Mouse (Mus musculus) kidney, postnatal 4 days (tissue): ENCODE measurements around the gene Cpm.
"Not testable (repeated sequence)": the region's sequence is repeated elsewhere in the genome, so short reads cannot be mapped to it uniquely, and the experiment has no call there.

ENCODE experiments used
- DNase-seq, 2 experiments: peaks; one replicate each; pipeline ENCODE4 v3.0.0; 2021; ENCODE audit warnings: mixed read lengths in 2 of 2

The Cpm gene

GRCm38 (mm10) chr10:117691389-117691968 is 62.2 kb downstream of the Cpm start:
- DNase-seq: no peak

GRCm38 (mm10) chr10:117692173-117692572 is 62.9 kb downstream of the Cpm start:
- no peak for DNase-seq

GRCm38 (mm10) chr10:117692953-117693352 is 63.7 kb downstream of the Cpm start:
- no peak for DNase-seq

- DNase-seq: no peak
Observed at GRCm38 (mm10) chr10:117694255-117694953, 65.1 kb downstream of the Cpm start.

GRCm38 (mm10) chr10:117695027-117695426 is 65.7 kb downstream of the Cpm start:
- no peak for DNase-seq

GRCm38 (mm10) chr10:117695605-117696004 is 66.3 kb downstream of the Cpm start:
- no peak for DNase-seq

- no peak for DNase-seq
Observed at GRCm38 (mm10) chr10:117696021-117696826, 66.9 kb downstream of the Cpm start.

- DNase-seq: no peak
Observed at GRCm38 (mm10) chr10:117696827-117697560, 67.7 kb downstream of the Cpm start.

GRCm38 (mm10) chr10:117697561-117698115 is 68.3 kb downstream of the Cpm start:
- DNase-seq: no peak

GRCm38 (mm10) chr10:117698313-117699138 is 69.2 kb downstream of the Cpm start:
- no peak for DNase-seq

- no peak for DNase-seq
Observed at GRCm38 (mm10) chr10:117699914-117700313, 70.6 kb downstream of the Cpm start.

- no peak for DNase-seq
Observed at GRCm38 (mm10) chr10:117700450-117700849, 71.2 kb downstream of the Cpm start.

GRCm38 (mm10) chr10:117701034-117701829 is 71.9 kb downstream of the Cpm start:
- no peak for DNase-seq

- no peak for DNase-seq
Observed at GRCm38 (mm10) chr10:117702024-117702833, 72.9 kb downstream of the Cpm start.

- DNase-seq: no peak
Observed at GRCm38 (mm10) chr10:117703506-117703905, 74.2 kb downstream of the Cpm start.

- DNase-seq: not testable (repeated sequence)
Observed at GRCm38 (mm10) chr10:117704314-117704963, 75.1 kb downstream of the Cpm start.

- no peak for DNase-seq
Observed at GRCm38 (mm10) chr10:117704964-117705335, 75.7 kb downstream of the Cpm start.

GRCm38 (mm10) chr10:117705806-117706205 is 76.5 kb downstream of the Cpm start:
- no peak for DNase-seq

- no peak for DNase-seq
Observed at GRCm38 (mm10) chr10:117706440-117706839, 77.1 kb downstream of the Cpm start.
